Mouse (Mus musculus) erythroblast, embryonic 14.5 days (primary cell): Measurements from ENCODE around the gene Pdrg1. TPM values are rescaled to one million over a fixed set of nuclear protein-coding genes. Genes with fewer than 3 reads are reported as not detected.

ENCODE experiments used
- H3K27me3 ChIP-seq: 2 replicates; pipeline ENCODE4 v1.6.1; 2012; ENCODE audit warnings: inconsistent platforms; ENCODE audit not compliant: control insufficient read depth
- H3K36me3 ChIP-seq: 2 replicates; pipeline ENCODE4 v1.6.1; 2012; ENCODE audit warnings: mild to moderate bottlenecking, inconsistent platforms; ENCODE audit not compliant: control insufficient read depth
- H3K4me1 ChIP-seq: 2 replicates; pipeline ENCODE4 v1.6.1; 2012; ENCODE audit warnings: inconsistent platforms; ENCODE audit not compliant: control insufficient read depth
- H3K4me3 ChIP-seq: replicated peaks from 2 replicates; pipeline ENCODE3; 2012; ENCODE audit warnings: moderate library complexity, mild to moderate bottlenecking, inconsistent platforms
- H3K9me3 ChIP-seq: 2 replicates; pipeline ENCODE4 v1.6.1; 2012; ENCODE audit warnings: low read length, inconsistent platforms, mixed read lengths; ENCODE audit not compliant: control insufficient read depth
- GATA1 ChIP-seq: IDR thresholded peaks from 2 replicates; pipeline ENCODE4 v1.6.1; 2012; ENCODE audit warnings: low read length, inconsistent platforms, mixed read lengths
- TAL1 ChIP-seq: IDR thresholded peaks from 3 replicates; pipeline ENCODE4 v1.6.1; 2012; ENCODE audit warnings: low read length, inconsistent platforms, mixed read lengths
- polyA plus RNA-seq: library from polyadenylated mRNA; stranded (reverse); fragments of >175 nt; gene quantifications from 2 replicates; pipeline ENCODE4 v1.2.3, GENCODE M21; 2012

Pdrg1 gene
- polyA plus RNA-seq, 1 experiment = 1.4 TPM

- Histone ChIP-seq H3K36me3 (peaks cover 21% of the 10 kb centered on the region), H3K27me3 (peaks cover 11% of the 10 kb centered on the region), H3K9me3 (no peaks in the 10 kb centered on the region), H3K4me3 (no peak overlapping the region), H3K4me1 (peaks cover 15% of the 10 kb centered on the region)
- TF ChIP-seq GATA1 (no peak), TAL1 (no peak)
Observed at GRCm38 (mm10) chr2:153016786-153017185, 1.6 kb upstream of the Pdrg1 start.

DNA sequence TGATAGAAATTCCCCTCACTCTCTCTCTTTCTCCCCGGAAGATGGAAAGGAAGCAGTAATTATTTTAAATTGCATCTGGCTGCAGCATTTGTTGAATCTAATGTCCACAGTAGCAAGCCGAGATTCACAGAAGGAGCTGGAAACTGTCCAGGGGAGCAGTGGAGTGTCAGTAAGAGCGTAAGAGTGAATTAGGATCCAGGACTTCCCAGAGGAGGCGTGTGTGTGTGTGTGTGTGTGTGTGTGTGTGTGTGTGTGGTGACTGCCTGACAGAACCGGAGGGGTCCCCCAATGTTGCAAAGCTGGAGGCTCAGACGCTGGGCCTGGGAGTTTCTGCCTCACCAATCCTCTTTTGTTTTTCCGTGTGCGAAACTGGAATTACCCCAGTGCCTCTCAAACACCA is 577 bp upstream of the Pdrg1 start:
- Histone ChIP-seq H3K27me3 (peaks cover 11% of the 10 kb centered on the region), H3K36me3 (peaks cover 29% of the 10 kb centered on the region), H3K4me3 (no peak overlapping the region), H3K4me1 (peaks cover 15% of the 10 kb centered on the region), H3K9me3 (no peaks in the 10 kb centered on the region)
- TF ChIP-seq TAL1 (no peak), GATA1 (no peak)

DNA sequence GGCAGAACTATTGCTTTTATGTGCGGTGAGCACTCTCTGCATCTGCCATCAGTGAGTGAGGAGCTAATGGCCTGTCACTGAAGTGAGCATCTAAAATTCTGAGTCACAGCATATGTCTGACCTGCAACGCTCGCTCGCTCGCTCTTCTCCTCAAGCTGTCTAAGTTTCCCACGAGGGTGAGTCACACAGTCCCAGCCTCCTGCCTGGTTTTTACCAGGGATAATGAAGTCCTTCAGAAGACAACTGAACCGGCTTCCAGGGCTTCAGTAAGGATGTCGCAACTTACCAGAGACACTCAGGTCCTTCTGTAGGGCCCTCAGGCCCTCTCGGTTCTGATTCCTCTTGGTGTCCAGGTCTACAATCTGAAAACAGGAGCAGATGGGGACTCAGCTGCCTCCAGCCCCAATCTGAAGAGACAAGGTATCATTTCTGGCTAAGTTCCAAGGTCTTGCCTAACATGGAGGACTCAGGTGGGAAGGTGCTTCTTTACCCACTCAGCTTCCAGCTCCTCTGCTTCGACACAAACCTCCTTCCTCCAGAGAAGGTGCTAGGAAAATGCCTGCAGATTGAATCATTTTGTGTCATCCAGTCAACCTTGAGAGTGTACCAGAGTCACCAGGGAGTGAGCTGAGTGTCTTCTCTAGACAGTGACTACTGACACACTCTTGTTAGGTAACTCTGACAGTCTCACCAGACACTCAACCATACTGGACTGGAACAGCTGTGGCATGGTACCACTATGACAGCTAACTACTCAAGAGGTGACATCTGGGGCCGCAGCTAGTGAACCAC is 1.3 kb downstream of the Pdrg1 start:
- TF ChIP-seq GATA1 = no peak
- no peak for TF ChIP-seq TAL1
- peaks cover 7% of the 10 kb centered on the region for H3K27me3 ChIP-seq
- H3K4me1 ChIP-seq = peaks cover 15% of the 10 kb centered on the region
- peak overlapping the region; percentile 85 for H3K4me3 ChIP-seq
- H3K36me3 ChIP-seq = peaks cover 48% of the 10 kb centered on the region
- H3K9me3 ChIP-seq = no peaks in the 10 kb centered on the region

DNA sequence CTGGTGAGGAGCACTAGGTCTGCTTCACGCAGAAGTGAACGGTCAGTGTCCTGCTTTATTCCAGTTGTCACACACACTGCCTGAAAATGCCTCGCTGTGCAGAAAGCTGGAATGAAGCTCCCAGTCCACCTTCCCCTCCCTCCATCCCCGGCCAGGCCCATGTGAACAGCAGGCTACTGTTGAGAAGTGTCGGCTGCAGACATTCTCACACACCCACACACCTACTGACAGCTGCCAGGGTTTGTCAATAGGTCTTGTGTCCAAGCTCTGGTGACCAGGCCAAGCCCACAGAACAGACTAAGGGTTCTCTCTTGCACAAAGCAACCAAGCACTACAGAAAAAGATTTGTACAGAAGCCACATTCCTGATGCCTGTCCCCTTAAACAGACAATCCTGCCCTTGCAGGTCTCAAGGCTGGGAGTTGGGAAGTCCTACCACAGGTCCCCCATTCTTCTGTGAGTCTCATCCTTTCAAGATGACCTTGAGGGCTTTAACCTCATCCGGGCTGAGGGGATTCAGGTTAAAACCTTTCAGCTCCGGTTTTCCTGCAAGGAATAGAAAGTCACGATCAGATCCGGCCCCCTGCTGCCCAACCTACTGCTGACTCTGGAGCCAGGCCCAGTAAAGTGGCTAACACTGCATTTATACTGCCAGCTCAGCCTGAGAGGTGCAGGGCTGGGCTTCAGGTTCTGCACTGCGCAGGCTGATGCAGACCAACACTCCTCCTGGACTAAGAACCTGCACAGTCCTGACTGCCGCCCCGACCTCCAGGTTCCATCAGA is 5.8 kb downstream of the Pdrg1 start:
- Histone ChIP-seq H3K9me3 (no peaks in the 10 kb centered on the region), H3K4me1 (peaks cover 4% of the 10 kb centered on the region), H3K27me3 (peaks cover 1% of the 10 kb centered on the region; the same call in 1 of the 2 replicates), H3K4me3 (no peak overlapping the region), H3K36me3 (peaks cover 59% of the 10 kb centered on the region)
- TF ChIP-seq TAL1 (no peak), GATA1 (no peak)

- H3K4me1 ChIP-seq = no peaks in the 10 kb centered on the region
- TF ChIP-seq GATA1 = no peak
- no peak for TF ChIP-seq TAL1
- H3K9me3 ChIP-seq = no peaks in the 10 kb centered on the region
- H3K4me3 ChIP-seq = no peak overlapping the region
- H3K36me3 ChIP-seq = peaks cover 31% of the 10 kb centered on the region
- H3K27me3 ChIP-seq = peaks cover 12% of the 10 kb centered on the region
Observed at GRCm38 (mm10) chr2:153005981-153006380, 9.2 kb downstream of the Pdrg1 start.

DNA sequence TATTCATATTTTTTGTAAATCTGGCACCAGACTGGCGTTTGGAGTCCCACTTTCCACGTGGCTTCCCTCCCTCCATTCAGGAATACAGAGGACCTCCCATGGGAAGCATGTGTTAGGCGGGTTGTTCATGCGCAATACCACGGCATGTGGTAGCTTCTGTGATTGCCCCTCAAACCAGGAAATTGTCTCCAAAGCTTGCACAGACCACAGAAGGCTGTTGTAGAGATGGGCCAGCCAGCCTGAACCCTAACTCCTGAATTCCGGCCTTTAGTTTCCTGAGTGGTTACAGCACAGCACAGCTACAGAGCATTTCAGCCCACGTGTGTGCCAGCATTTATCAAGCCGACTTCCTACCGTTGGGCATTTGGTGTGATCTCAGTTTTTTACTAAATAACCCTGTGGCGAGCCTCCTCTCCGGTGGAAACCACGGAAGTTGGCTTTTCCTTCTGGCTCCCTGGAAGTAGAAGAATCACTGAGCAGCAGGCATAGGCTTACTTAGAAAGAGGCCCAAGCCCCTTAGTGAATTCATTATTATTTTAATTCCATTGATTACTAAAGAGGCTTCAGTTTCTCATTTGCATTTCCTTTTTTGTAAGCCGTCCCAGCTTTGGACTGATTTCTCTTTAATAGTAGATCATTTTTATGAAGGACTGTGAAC is 11.4 kb downstream of the Pdrg1 start:
- TF ChIP-seq TAL1 (no peak), GATA1 (no peak)
- H3K9me3 ChIP-seq = no peaks in the 10 kb centered on the region
- H3K27me3 ChIP-seq = peaks cover 12% of the 10 kb centered on the region
- H3K4me1 ChIP-seq = no peaks in the 10 kb centered on the region
- H3K36me3 ChIP-seq = peaks cover 10% of the 10 kb centered on the region
- no peak overlapping the region for H3K4me3 ChIP-seq

- no peak overlapping the region for H3K4me3 ChIP-seq
- no peaks in the 10 kb centered on the region for H3K4me1 ChIP-seq
- no peaks in the 10 kb centered on the region; the same call in none of the 2 replicates for H3K36me3 ChIP-seq
- TF ChIP-seq TAL1 (no peak), GATA1 (no peak)
- no peaks in the 10 kb centered on the region for H3K9me3 ChIP-seq
- H3K27me3 ChIP-seq = peaks cover 12% of the 10 kb centered on the region
Observed at GRCm38 (mm10) chr2:153002492-153003248, 12.6 kb downstream of the Pdrg1 start.

DNA sequence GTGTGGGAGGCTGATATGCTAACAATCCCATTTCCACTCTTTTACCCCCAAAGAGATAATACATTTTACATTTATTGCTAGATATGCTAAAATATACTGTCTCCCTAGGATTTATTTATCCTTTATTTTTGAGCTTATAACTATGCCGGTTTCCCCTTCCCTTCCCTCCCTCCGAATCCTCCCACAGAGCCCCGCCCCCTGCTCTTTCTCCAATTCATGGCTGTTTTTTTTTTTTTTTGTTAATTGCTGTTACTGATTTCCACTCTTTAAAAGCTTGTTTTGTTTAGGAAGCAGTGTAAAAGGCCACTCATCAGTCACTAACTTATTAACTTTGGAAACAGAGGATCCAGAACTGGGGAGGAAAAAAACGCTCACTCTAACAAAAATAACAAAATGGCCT is 18.2 kb downstream of the Pdrg1 start:
- no peaks in the 10 kb centered on the region for H3K27me3 ChIP-seq
- no peaks in the 10 kb centered on the region for H3K4me1 ChIP-seq
- TF ChIP-seq GATA1 = no peak
- TF ChIP-seq TAL1 = no peak
- H3K4me3 ChIP-seq = no peak overlapping the region
- no peaks in the 10 kb centered on the region for H3K36me3 ChIP-seq
- no peaks in the 10 kb centered on the region for H3K9me3 ChIP-seq

GRCm38 (mm10) chr2:152991529-152991928 is 23.7 kb downstream of the Pdrg1 start:
- no peaks in the 10 kb centered on the region for H3K4me1 ChIP-seq
- H3K27me3 ChIP-seq = no peaks in the 10 kb centered on the region
- no peaks in the 10 kb centered on the region for H3K9me3 ChIP-seq
- no peaks in the 10 kb centered on the region for H3K36me3 ChIP-seq
- no peak overlapping the region for H3K4me3 ChIP-seq
- TF ChIP-seq TAL1 (no peak), GATA1 (no peak)
